Mouse (Mus musculus): ENCODE data around the gene Abr.

DNA sequence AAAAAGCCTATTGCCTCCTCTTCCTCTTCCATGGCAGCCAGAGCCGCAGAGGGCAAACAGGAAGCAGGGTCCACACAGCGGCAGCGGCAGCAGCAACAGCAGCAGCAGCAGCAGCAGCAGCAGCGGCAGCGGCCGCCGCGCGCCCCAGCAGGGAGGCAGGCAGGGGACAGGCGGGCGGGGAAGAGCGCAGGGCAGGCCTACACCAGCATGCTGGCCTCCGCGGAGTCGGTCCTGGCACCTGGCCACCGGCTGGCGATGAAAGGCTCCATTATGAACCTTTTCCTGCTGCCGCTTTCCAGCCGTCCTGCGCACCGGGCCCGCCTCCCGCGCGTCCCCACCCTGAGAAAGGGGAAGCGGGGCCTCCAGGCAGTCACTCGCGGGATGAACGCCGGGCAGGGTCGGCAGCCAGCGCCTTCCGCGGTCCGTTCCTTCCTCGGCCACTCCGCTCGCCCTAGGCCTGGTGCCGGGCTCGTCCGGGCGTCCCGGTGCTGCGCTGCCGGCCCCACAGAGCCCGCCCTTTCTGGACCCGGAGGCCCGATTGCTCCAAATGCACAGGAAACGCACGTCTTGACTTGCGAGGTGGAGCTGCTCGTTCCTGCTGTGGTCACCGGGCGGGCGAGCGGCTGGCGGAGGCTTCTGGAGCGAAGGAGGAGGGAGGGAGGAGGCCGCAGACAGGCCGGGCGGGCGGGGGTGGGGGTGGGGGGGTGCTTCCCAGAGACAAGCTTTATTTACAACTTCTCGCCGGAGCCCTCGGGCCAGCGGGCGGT is 127.6 kb downstream of the Abr start:
- no peak for TF ChIP-seq CTCF (IDR thresholded peaks at IDR 0.05; ENCODE audit: low read depth, low read length)
- no peak for TF ChIP-seq EP300 (IDR thresholded peaks at IDR 0.05; ENCODE audit: insufficient read depth, low read depth, low read length)
